Mouse (Mus musculus): Measurements from ENCODE around the gene Sgca.
"Not testable (repeated sequence)": the region's sequence is repeated elsewhere in the genome, so short reads cannot be mapped to it uniquely, and the experiment has no call there.

Sgca gene

DNA sequence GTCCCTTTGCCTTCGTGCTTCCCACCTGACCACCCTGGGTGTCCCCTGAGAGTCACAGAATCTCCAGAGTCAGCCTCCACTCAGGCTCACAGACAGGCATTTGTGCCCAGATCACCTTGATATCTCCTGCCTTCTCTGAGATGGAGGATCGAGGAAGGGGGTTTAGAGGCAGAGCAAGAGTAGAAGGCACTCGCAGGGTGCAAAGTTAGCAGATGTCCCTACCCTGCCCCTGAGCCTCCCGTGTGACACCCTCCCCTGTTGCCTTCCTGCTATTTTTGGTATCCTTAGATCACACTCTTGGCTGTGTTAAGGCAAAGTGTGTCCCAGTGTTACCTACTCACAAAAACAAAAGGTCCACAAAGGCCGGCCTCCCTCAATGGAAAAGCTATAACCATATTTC lies at the start of gene Sgca:
Gene Sgca (minus strand): TSS at position 129 of the 400 bp plus-strand sequence.
- no peak for DNase-seq (ENCODE audit: low read depth)

DNA sequence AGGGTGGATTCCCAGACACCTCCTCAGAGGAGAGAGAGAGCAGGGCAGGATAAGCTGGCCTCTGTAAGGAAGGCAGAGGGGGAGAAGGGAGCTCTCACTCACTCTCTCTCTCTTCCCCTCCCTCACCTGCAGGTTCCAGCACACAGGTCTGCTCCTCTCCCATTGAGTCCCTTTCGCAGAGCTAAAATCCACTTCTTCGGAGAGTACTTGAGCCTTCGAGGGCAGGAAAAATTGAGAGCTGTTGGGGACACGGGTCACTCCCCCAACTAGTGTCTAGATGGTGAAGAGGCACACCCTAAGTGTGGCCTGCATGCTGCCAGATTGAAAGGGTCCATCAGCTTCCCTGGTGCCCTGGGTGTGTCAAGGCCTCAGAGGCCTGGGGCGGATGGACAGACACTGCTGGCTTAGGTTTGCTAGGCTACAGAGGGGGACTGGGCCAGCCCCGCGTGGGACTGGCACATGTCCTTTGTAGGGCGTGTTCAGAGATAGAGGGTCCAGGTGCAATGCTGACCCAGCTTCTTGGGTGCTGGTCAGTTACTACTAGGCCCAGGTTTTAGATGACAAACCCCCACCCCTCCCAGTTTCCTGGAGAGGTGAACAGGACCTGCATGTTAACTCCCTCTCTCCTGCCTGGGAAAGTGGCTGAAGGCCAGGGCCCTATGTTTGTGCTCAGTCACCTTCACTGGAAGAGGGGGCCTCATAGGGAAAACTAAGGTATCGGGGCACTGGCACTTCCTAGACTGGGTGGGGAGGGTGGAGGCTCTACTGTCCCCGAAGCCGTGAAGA lies 49.3 kb upstream of the Sgca start:
- no peak for DNase-seq (ENCODE audit: low read depth)

DNA sequence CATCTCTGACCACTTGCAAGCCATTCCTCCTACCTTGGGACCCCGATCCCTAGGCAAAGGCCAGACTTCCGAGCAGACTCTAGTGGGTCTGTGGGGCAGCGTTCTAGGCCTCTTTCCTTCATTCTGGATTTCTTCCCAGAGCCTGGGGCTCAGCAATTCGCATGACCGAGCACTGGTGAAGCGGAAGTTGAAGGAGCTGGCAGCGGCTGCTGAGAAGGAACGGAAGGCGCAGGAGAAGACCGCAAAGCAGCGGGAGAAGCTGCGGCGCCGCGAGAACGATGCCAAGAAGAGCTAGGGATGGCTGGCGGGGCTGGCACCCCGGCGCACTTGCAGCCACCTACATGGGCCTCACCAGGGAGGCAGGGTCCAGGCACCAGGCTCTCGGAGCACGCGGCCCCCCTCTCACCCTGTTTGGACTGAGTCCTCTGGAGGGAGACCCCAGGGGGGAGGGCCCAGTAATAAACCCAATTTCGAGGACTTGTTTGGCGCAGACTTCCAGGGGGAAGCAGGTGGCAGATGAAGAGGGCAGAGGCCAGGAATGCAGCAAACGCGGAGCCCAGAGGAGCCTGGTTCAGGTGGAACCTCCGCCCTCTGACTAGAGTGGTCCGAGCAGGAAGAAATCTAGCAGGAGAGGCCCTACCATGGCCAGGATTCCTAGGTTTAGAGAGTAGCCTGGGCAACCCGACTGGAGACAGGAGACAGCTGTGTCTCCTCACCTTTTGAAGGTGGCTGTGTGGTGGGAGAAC lies 48.5 kb upstream of the Sgca start:
- DNase-seq (ENCODE audit: low read depth): no peak

DNA sequence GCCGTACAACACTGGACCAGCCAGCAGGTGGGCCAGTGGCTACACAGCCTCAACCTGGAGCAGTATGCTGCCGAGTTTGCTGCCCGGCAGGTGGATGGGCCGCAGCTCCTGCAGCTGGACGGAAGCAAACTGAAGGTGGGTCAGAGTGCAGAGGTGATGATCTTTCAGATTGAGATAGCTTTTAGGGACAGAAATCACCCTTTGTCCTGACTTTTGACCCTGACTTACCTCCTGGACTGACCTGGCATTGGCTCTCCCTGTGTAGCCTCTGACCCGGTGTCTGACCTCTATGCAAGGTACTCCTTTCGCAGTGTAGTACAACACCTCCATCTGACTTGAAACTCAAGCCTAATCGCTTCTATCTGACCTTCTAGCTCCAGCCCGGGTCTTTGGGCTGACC lies 47.4 kb upstream of the Sgca start:
- DNase-seq (ENCODE audit: low read depth): no peak

DNA sequence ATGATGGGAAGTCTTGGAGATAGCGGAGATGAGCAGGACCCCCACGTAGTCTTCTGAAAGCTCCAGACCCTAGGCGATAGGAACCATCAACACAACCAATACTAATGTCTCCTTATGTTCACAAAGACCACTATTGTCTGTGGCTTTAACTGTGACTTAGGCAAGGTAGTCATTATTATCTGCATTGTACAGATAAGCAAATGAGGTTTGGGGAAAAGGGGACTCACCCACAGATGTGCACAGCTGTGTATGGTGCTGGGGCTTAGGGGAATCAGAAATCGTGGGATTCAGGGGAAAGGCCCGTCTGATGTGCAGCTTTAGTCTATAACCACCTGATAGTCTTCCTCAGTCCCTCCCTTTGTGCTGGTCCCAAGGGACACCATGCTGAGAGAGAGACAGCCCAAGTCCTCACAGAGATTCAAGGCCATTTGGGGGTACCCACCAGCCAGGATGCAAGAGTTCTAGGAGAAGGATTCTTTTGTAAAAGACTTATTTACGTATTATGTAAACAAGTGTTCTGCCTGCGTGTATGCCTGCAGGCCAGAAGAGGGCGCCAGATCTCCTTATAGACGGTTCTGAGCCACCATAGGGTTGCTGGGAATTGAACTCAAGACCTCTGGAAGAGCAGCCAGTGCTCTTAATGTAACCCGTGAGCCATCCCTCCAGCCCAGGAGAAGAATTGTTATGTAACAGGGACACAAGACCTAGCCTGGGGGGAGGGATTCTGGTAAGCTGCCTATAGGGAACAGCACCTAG lies 46.3 kb upstream of the Sgca start:
- no peak for DNase-seq (ENCODE audit: low read depth)

DNA sequence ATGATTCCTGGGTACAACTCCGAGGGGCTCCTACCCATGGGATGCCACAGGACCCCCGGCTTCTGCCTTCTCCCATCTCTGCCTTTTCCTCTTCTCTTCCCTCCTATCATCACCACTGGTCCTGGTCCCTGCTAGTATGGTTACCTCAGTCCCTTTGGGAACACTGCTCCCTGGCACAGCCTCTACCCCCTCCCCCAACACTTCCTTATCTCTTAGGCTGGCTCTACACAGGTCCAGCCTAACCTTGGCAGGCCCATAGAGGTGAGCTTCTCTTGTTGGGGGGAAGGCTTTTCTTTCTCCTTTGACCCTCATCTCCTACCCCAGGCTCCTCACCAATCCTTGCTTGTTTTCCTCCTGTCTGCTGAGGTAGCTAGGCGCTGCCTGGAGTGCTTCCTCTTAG lies 39.4 kb upstream of the Sgca start:
- no peak for DNase-seq (ENCODE audit: low read depth)

DNA sequence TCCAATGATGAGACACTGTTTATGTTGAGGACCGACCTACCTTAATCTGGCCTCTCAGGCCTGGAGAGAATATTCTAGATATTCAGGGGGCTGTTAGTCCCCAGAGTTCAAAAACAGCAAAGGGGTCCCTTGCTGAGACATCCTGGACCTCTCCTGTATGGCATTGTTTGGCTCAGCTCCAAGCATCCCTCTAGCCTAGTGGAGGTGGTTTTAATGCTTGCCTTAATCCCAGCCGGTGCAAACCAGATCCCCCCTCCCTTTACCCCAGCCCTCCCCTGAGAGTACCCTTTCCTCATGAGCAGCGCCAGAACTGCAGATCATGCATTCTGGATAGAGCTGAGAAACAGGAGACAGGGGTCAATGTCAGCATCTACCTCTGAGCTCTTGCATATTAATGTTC lies 36.4 kb upstream of the Sgca start:
- no peak for DNase-seq (ENCODE audit: low read depth)

DNA sequence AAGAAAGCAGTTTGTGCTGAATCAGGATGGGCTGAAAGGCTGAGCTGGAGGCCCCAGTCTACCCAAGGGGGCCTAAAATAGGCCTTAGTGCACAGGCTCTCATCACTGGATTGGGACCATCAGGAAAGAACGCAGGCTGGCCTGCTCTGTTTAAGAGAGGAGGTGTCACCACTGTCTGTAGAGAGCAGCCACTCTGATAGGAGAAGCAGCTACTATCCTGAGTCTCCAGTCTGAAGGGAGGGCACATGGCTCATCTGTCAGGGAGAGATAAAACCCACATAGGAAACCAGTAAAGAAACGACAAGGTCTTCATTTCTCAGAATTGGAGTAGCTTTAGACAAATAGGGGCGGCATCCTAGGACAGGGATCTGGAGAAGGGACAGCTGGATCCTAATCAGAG lies 35.9 kb upstream of the Sgca start:
- DNase-seq (ENCODE audit: low read depth): peak; percentile 94

DNA sequence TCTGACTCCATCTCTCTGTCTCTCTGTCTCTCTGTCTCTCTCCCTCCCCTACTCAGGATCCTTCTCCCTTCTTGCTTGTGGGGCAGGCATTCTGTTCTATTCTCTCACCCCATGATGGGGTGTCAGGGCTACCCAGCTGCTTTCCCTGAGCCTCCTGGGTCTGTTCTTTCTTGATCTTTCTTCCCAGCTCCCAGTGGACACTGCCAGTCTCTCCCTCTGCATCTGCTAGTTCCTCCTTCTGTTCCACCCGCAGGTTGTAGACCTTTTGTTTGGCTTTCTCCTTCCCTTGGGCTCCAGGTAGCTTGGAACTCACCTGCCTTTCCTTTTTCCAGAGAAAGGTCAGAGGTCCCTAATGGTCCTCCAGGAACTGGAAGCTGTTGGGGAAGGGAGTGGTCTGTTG lies 35.3 kb upstream of the Sgca start:
- no peak for DNase-seq (ENCODE audit: low read depth)

DNA sequence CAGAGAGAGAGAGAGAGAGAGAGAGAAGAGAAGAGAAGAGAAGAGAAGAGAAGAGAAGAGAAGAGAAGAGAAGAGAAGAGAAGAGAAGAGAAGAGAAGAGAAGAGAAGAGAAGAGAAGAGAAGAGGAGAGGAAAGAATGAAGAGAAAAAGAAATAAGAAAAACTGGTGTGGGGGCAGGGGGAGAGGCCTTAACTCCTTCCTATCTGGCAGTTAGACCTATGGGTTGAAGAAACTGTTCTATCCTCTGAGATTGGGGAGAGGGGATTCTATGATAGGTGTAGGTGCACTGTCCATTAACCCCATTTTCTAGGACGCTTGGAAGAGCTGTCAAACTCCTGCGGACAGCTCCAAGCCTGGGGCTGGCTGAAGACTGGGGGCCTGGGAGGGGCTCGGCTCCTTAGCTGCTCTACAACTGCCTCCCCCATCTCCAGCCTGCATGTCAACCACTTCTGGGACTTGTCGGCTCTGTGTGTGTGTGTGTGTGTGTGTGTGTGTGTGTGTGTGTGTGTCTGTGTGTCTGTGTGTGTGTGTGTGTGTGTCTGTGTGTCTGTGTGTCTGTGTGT lies 34.8 kb upstream of the Sgca start:
- DNase-seq (ENCODE audit: low read depth): not testable (repeated sequence)

DNA sequence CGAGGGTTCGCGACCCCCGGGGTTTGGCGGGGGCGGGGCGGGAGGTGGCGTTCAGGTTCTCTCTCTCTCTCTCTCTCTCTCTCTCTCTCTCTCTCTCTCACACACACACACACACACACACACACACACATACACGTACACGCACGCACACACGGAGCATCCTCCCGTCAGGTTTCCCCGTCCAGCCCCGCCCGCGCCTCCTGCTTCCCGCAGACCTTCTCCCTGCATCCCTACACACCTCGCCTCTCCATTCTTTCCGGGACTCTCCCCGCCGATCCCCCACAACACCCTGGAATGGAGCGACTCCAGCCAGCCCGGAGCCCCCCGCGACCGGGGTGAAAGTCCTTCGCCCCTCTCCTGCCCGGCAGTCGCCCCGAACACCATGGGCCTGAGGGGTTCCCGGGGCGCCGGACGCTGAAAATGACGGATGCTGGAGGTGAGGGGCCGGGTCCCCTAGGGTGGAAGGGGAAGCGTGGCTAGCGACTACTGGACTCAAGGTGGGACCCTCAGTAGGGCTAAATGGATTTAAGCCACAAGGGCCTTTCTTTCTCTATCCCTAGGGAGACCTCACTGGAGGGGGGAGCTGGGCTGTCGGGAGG lies 34.1 kb upstream of the Sgca start:
- no peak for DNase-seq (ENCODE audit: low read depth)

DNA sequence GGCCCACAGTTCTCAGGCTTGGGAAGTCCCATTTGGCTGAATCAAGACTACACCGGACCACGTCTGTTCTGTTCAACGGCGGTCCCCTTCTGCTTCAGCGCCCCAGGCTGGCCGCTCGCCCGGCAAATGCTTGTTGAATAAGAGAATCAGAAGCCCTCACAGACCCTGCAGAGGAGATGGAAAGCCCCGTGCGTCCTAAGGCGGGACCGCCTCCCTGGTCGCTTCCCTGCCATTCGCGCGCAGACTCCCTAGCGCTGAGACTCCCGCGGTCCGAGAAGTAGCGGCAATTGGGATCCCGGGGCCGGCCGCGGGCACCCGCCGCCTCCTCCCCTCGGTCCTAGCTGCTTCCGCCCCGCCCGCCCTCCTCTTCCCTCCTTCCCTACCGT lies 33.5 kb upstream of the Sgca start, which contains the start of gene Samd14:
Gene Samd14 (plus strand): TSS at position 251 of the 386 bp plus-strand sequence.
- DNase-seq (ENCODE audit: low read depth): no peak

DNA sequence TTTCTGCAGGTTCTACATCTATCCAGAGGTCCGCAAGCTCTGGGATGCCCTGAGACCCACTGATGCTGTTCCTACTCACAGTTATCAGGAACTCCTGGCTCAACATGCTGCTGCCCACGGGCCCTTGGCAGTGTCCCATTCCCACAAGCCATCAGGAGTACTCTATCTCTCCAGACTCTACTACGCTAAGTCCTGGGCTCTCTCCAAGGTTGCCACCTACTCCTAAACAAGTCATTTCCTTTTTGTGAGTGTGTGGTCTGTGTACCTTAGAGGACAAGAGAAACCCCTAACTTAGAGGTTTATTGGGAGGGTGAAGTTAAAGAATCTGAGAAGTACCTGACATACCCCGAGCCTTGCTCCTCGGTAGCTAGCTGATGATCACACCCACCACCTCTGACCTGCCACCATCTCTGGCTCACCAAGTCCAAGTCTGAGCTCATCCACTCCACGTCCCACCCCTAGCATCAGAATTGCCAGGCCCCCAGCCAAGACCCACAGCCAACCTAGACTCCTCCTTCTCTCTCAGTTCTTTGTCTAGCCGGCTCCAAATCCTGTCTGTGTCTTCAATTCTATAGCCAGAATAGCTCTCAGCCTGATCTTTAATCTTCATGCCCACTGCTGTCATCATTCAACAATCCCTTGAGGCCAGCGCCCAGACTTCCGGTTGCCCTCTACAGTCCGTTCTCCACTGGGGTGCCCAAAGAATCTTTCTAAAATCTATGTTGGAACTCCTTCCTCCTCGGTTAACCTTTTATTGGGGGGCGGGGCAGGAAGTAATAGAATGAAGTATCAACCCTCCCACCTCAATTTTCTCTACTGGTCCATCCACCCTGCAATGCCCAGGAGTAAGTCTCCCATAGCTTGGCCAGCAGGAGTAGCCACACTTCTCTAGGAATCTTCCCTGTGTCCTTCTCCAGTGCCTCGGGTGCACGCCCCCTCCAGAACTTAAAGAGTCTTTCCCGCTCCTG lies 32.8 kb upstream of the Sgca start:
- no peak for DNase-seq (ENCODE audit: low read depth)

DNA sequence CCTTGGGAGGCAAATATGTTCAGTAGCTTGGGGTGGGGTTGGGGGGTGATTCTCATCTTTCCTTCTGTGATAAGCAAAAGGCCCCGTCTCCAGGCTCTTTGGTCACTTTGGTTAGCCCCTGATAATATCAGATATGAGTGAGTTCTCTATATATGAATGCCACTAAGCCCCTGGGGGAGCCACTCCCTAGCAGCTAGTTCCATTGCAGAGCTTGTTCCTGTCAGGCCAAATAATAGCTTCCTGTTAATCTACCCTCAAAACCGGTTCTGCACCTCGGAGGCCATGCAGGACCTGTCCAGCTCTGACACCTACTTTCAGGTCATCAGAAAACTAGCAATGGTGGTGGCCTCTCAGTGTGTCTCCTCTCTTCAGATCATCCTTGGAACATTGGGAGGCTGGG lies 31.3 kb upstream of the Sgca start:
- no peak for DNase-seq (ENCODE audit: low read depth)

DNA sequence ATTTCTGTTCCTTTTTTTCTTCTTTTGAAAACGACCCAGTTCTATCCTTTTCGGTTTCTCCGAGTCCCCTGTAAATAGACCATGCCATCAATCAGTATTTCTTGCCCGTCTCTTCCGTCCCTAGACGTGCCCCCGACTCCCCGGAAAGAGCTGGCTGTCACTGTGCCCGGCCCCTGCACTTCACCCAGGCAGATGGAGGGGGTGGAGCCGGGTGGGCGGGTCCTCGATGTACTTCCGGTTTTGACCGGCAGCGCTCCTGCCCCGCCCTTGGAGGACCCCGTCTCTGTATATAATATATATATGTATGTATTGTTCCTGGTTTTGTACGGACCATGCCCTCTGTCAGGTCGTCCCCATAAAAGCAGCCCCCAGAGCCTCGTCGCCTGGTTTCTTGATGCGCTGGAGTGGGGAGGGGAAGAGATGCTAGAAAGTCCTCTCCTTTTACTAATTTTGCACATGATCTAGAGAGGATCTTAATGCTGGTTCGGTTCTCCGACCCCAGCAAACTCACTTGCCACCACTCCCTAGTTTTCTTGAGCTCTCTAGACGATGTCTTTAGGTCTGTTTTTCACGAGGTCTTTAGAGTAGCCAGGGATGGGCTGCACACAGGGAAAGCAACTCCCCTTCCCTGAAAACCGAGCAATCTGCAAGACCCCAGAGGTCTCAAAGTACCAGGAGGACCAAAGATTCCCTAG lies 30.5 kb upstream of the Sgca start:
- no peak for DNase-seq (ENCODE audit: low read depth)

DNA sequence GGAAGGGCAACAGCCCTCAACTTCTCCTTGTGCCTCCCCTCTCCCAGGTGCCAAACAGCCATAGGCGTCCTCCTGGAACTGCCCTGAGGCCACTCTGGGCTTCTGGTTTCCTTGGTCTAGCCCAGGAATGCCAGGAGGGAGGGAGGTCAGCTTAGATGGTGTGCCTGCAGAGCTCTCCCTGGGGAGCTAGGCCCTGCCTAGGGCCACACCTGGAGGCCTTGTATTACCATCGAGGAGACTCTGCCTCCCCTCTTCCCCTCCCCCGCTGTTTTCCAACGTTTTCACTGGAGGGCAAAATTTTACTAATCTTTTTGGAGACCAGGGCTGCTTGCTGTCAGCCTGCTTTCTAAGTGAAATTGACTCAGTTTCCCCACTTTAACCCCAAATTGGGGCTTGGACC lies 29.9 kb upstream of the Sgca start:
- DNase-seq (ENCODE audit: low read depth): no peak

DNA sequence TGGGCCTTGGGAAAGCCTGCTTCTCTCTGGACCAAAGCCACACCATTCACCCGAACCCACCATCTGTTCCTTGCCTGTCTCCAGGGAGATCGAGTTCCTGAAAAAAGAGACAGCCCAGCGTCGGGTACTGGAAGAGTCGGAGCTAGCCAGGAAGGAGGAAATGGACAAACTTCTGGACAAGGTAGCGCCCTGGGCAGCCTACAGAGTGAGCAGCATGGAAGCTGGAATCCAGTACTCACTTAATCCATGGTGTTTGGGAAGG lies 28.7 kb upstream of the Sgca start:
- DNase-seq (ENCODE audit: low read depth): no peak

DNA sequence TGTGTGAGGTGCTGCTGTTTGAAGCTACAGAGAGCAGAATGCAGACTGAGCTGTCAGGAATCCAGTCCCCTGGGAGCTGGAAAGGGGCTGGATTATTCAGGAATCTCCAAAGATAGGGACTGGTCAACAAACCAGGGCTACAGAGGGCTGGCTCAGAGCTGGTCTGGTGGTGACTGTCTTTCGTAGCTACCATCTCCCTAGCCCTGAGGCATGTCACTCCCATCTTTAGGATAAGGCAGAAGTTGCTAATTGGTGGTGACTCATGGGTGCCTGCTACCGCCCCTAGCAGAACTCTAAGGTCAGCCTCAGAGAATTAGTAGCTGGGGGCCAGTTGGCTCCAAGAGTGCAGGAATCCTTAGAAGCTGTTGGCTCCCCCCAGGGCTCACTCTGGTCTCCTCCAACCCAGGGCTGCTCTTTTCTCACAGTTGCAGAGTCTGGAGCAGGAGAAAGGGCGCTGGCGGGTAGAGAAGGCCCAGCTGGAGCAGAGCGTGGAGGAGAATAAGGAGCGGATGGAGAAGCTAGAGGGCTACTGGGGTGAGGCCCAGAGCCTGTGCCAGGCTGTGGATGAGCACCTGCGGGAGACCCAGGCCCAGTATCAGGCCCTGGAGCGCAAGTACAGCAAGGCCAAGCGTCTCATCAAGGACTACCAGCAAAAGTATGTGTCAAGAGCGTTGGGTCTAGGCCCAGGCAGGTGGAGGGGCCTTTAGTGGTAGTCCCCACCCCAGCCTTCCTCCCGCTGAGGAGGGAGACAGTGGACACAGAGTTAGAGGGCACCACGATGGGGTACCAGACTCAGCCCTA lies 28.2 kb upstream of the Sgca start:
- DNase-seq (ENCODE audit: low read depth): no peak

DNA sequence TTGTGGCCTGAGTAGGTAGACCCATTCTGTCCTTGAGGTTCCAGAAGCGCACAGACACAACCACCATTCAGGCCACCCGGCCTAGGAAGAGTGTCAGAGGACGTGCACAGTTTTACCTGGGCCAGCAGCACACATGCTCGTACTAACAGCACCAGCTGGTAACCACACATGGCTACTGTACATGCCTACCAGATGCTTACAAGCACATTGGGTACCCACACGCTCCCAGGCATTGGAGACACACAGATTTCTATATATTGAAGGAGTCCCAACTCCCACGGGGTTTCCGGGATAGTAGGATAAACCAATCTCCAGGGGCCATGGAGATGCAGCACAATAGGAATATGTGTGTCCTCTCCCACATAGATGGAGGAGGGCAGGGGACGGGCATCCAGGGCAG lies 26.6 kb upstream of the Sgca start:
- no peak for DNase-seq (ENCODE audit: low read depth)
